Mouse (Mus musculus): ENCODE measurements around the gene Sec14l4. TPM values are rescaled to one million over a fixed set of nuclear protein-coding genes. Genes with fewer than 3 reads are reported as not detected.

Gene Sec14l4
- not detected in 2 replicates for polyA plus RNA-seq (2016; fragmentation: Nextera tagmentation; extraction: Ambion mirVana)

GRCm38 (mm10) chr11:4031126-4031941 is at the start of gene Sec14l4:
Gene Sec14l4, plus strand, starts transcription at chr11:4031462.
- Histone ChIP-seq H3K4me2 (no peak within 1 kb of the TSS), H3K9ac (no peak within 1 kb of the TSS), H3K36me3 (no peaks in the 10 kb centered on the region), H3K27ac (ENCODE audit: poor library complexity, severe bottlenecking) (no peak within 1 kb of the TSS), H3K4me1 (replicated peaks) (peaks cover 8% of the 10 kb centered on the region; the same call in 1 of the 2 replicates), H3K9me3 (replicated peaks) (no peaks in the 10 kb centered on the region), H3K27me3 (replicated peaks) (peaks cover 23% of the 10 kb centered on the region), H3K4me3 (no peak within 1 kb of the TSS)
- WGBS, result 26% methylated on average over 16 of the region's 16 CpGs
- ATAC-seq (ENCODE audit: insufficient number of reproducible peaks, low FRiP score), result 0 out of 2 replicates have a peak, but pooled peaks have one; percentile 15

GRCm38 (mm10) chr11:3981536-3981935 is 49.7 kb upstream of the Sec14l4 start:
- Histone ChIP-seq H3K9ac (no peak overlapping the region), H3K36me3 (peaks cover 47% of the 10 kb centered on the region), H3K4me1 (replicated peaks) (peaks cover 21% of the 10 kb centered on the region), H3K9me3 (replicated peaks) (no peaks in the 10 kb centered on the region), H3K4me3 (no peak overlapping the region), H3K27ac (ENCODE audit: poor library complexity, severe bottlenecking) (no peak overlapping the region; the same call in 1 of the 2 replicates), H3K4me2 (no peak overlapping the region), H3K27me3 (replicated peaks) (peaks cover 26% of the 10 kb centered on the region)
- no peak for ATAC-seq (ENCODE audit: insufficient number of reproducible peaks, low FRiP score)
- 51% methylated on average over 6 of the region's 6 CpGs for WGBS

GRCm38 (mm10) chr11:3982275-3983209 is 48.7 kb upstream of the Sec14l4 start:
- H3K36me3 ChIP-seq, result peaks cover 37% of the 10 kb centered on the region
- no peak overlapping the region for H3K27ac ChIP-seq (ENCODE audit: poor library complexity, severe bottlenecking)
- H3K4me3 ChIP-seq, result no peak overlapping the region
- ATAC-seq (ENCODE audit: insufficient number of reproducible peaks, low FRiP score), result 0 out of 2 replicates have a peak, but pooled peaks have one; percentile 9
- 56% methylated on average over 7 of the region's 7 CpGs for WGBS
- H3K4me2 ChIP-seq, result peak overlapping the region; percentile 92
- H3K9me3 ChIP-seq (replicated peaks), result no peaks in the 10 kb centered on the region
- peaks cover 26% of the 10 kb centered on the region for H3K27me3 ChIP-seq (replicated peaks)
- no peak overlapping the region for H3K9ac ChIP-seq
- H3K4me1 ChIP-seq (replicated peaks), result peaks cover 21% of the 10 kb centered on the region

- Histone ChIP-seq H3K4me3 (peak within 1 kb of the TSS; percentile 53), H3K9ac (peak within 1 kb of the TSS; percentile 60), H3K36me3 (peaks cover 29% of the 10 kb centered on the region), H3K9me3 (replicated peaks) (no peaks in the 10 kb centered on the region), H3K4me1 (replicated peaks) (peaks cover 21% of the 10 kb centered on the region), H3K27ac (ENCODE audit: poor library complexity, severe bottlenecking) (no peak within 1 kb of the TSS), H3K4me2 (peak within 1 kb of the TSS; percentile 92), H3K27me3 (replicated peaks) (peaks cover 26% of the 10 kb centered on the region)
- peak; percentile 51; the same call in 1 of the 2 replicates for ATAC-seq (ENCODE audit: insufficient number of reproducible peaks, low FRiP score)
- WGBS, result 1% methylated on average over 33 of the region's 37 CpGs
Observed at GRCm38 (mm10) chr11:3983291-3983862, 47.9 kb upstream of the Sec14l4 start, which contains the start of gene Gal3st1. Gene Gal3st1, plus strand, starts transcription at chr11:3983636.

GRCm38 (mm10) chr11:3983863-3984745 is 47.2 kb upstream of the Sec14l4 start:
- 0 out of 2 replicates have a peak, but pooled peaks have one; percentile 34 for ATAC-seq (ENCODE audit: insufficient number of reproducible peaks, low FRiP score)
- peak overlapping the region; percentile 60 for H3K9ac ChIP-seq
- peaks cover 26% of the 10 kb centered on the region for H3K27me3 ChIP-seq (replicated peaks)
- H3K4me1 ChIP-seq (replicated peaks), result peaks cover 21% of the 10 kb centered on the region
- H3K4me3 ChIP-seq, result peak overlapping the region; percentile 53
- H3K27ac ChIP-seq (ENCODE audit: poor library complexity, severe bottlenecking), result no peak overlapping the region
- no peaks in the 10 kb centered on the region for H3K9me3 ChIP-seq (replicated peaks)
- peaks cover 21% of the 10 kb centered on the region for H3K36me3 ChIP-seq
- H3K4me2 ChIP-seq, result peak overlapping the region; percentile 92
- WGBS, result 8% methylated on average over 15 of the region's 15 CpGs

GRCm38 (mm10) chr11:3989748-3990147 is 41.5 kb upstream of the Sec14l4 start:
- ATAC-seq (ENCODE audit: insufficient number of reproducible peaks, low FRiP score), result no peak
- 50% methylated on average over 3 of the region's 3 CpGs for WGBS
- Histone ChIP-seq H3K9me3 (replicated peaks) (no peaks in the 10 kb centered on the region), H3K27me3 (replicated peaks) (peaks cover 10% of the 10 kb centered on the region), H3K4me3 (no peak overlapping the region), H3K4me2 (no peak overlapping the region), H3K4me1 (replicated peaks) (no peaks in the 10 kb centered on the region; the same call in 1 of the 2 replicates), H3K9ac (no peak overlapping the region), H3K27ac (ENCODE audit: poor library complexity, severe bottlenecking) (no peak overlapping the region), H3K36me3 (no peaks in the 10 kb centered on the region)

- Histone ChIP-seq H3K36me3 (no peaks in the 10 kb centered on the region), H3K9me3 (replicated peaks) (no peaks in the 10 kb centered on the region), H3K27me3 (replicated peaks) (peaks cover 33% of the 10 kb centered on the region), H3K4me3 (no peak overlapping the region), H3K4me1 (replicated peaks) (peaks cover 5% of the 10 kb centered on the region), H3K4me2 (no peak overlapping the region), H3K27ac (ENCODE audit: poor library complexity, severe bottlenecking) (no peak overlapping the region), H3K9ac (no peak overlapping the region)
- WGBS, result 75% methylated on average over 6 of the region's 6 CpGs
- ATAC-seq (ENCODE audit: insufficient number of reproducible peaks, low FRiP score), result no peak
Observed at GRCm38 (mm10) chr11:3993132-3993531, 38.1 kb upstream of the Sec14l4 start.

GRCm38 (mm10) chr11:3993914-3994313 is 37.3 kb upstream of the Sec14l4 start:
- 76% methylated on average over 6 of the region's 6 CpGs for WGBS
- H3K27ac ChIP-seq (ENCODE audit: poor library complexity, severe bottlenecking), result no peak overlapping the region
- no peaks in the 10 kb centered on the region for H3K36me3 ChIP-seq
- ATAC-seq (ENCODE audit: insufficient number of reproducible peaks, low FRiP score), result no peak
- H3K4me1 ChIP-seq (replicated peaks), result peaks cover 11% of the 10 kb centered on the region
- no peaks in the 10 kb centered on the region for H3K9me3 ChIP-seq (replicated peaks)
- H3K4me2 ChIP-seq, result no peak overlapping the region
- no peak overlapping the region for H3K9ac ChIP-seq
- no peak overlapping the region for H3K4me3 ChIP-seq
- peaks cover 41% of the 10 kb centered on the region for H3K27me3 ChIP-seq (replicated peaks)

GRCm38 (mm10) chr11:3995511-3995910 is 35.8 kb upstream of the Sec14l4 start:
- WGBS, result 71% methylated on average over 5 of the region's 5 CpGs
- Histone ChIP-seq H3K27ac (ENCODE audit: poor library complexity, severe bottlenecking) (no peak overlapping the region), H3K4me1 (replicated peaks) (peaks cover 11% of the 10 kb centered on the region), H3K9ac (no peak overlapping the region), H3K4me2 (no peak overlapping the region), H3K36me3 (no peaks in the 10 kb centered on the region), H3K9me3 (replicated peaks) (no peaks in the 10 kb centered on the region), H3K4me3 (no peak overlapping the region), H3K27me3 (replicated peaks) (peaks cover 56% of the 10 kb centered on the region)
- no peak for ATAC-seq (ENCODE audit: insufficient number of reproducible peaks, low FRiP score)

- ATAC-seq (ENCODE audit: insufficient number of reproducible peaks, low FRiP score), result no peak
- Histone ChIP-seq H3K4me2 (no peak overlapping the region), H3K36me3 (no peaks in the 10 kb centered on the region), H3K9ac (no peak overlapping the region), H3K4me1 (replicated peaks) (peaks cover 11% of the 10 kb centered on the region), H3K9me3 (replicated peaks) (no peaks in the 10 kb centered on the region), H3K4me3 (no peak overlapping the region), H3K27ac (ENCODE audit: poor library complexity, severe bottlenecking) (no peak overlapping the region), H3K27me3 (replicated peaks) (peaks cover 61% of the 10 kb centered on the region)
- 78% methylated on average over 3 of the region's 3 CpGs for WGBS
Observed at GRCm38 (mm10) chr11:3996840-3997239, 34.4 kb upstream of the Sec14l4 start.
